Mouse (Mus musculus): ENCODE measurements at regions not wholly inside any gene's neighbourhood (a gene's known extent, or its start where the extent isn't known, plus 50 kb on each side); places are given as distances from the start of the nearest gene placed in this dataset.

- no peaks in the 10 kb centered on the region for H3K36me3 ChIP-seq (replicated peaks)
- DNase-seq (ENCODE audit: low spot score) = no peak
- H3K4me1 ChIP-seq (ENCODE audit: insufficient read depth, low read depth, low read length) = no peaks in the 10 kb centered on the region
- peaks cover 86% of the 10 kb centered on the region for H3K9me3 ChIP-seq (replicated peaks)
- no peak overlapping the region for H3K4me3 ChIP-seq (ENCODE audit: low read depth, low read length)
- TF ChIP-seq GATA1 (IDR thresholded peaks at IDR 0.05; ENCODE audit: borderline replicate concordance, low read length) (no peak), GATA2 (IDR thresholded peaks at IDR 0.05; ENCODE audit: borderline replicate concordance, low read depth, low read length) (no peak), TAL1 (conservative IDR thresholded peaks at IDR 0.05; ENCODE audit: low read depth, low read length) (no peak), CTCF (IDR thresholded peaks at IDR 0.05; ENCODE audit: low read depth, low read length) (no peak), POLR2AphosphoS5 (IDR thresholded peaks at IDR 0.05; ENCODE audit: insufficient replicate concordance, low read depth, low read length) (no peak)
- H3K27me3 ChIP-seq (ENCODE audit: insufficient read depth, low read length) = no peaks in the 10 kb centered on the region
- no peak for ATAC-seq (ENCODE audit: extremely low read depth, insufficient number of reproducible peaks, low FRiP score, poor library complexity, severe bottlenecking)
These were observed 94.8 kb upstream of the Sfswap start for GRCm38 (mm10) chr5:129406259-129406658.

DNA sequence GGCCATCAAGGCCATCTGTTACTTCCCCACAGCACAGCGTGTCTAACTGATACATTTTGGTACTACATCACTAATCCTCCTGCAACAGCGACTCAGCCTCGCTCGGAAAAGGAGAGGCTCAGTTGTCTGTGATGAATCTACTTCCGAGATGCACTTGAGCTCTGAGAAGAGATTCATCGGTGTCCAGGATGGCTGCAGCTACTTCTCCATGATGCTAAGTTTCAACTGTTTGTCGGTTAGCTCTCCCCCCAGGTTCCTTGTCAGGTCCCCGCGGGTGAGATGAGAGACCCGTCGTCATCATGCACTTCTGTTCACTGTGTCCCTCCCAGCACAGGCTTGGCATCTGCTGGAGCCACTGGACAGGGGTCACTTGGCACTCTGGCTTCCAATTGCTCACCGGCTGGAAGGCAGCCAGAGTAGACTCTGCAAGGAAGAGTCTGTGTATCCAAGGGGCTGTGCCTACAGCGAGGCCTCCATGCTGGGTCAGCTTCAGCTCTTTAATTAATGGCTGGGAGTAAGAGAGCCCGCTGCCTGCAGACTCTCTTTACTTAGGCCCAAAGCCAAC, 91.5 kb upstream of the Sfswap start:
- ATAC-seq (ENCODE audit: extremely low read depth, insufficient number of reproducible peaks, low FRiP score, poor library complexity, severe bottlenecking) (no peak), DNase-seq (ENCODE audit: low spot score) (no peak)
- no peak overlapping the region for H3K4me3 ChIP-seq (ENCODE audit: low read depth, low read length)
- TF ChIP-seq GATA2 (IDR thresholded peaks at IDR 0.05; ENCODE audit: borderline replicate concordance, low read depth, low read length) (no peak), CTCF (IDR thresholded peaks at IDR 0.05; ENCODE audit: low read depth, low read length) (no peak), POLR2AphosphoS5 (IDR thresholded peaks at IDR 0.05; ENCODE audit: insufficient replicate concordance, low read depth, low read length) (no peak), GATA1 (IDR thresholded peaks at IDR 0.05; ENCODE audit: borderline replicate concordance, low read length) (no peak), TAL1 (conservative IDR thresholded peaks at IDR 0.05; ENCODE audit: low read depth, low read length) (no peak)
- H3K36me3 ChIP-seq (replicated peaks) = no peaks in the 10 kb centered on the region
- peaks cover 79% of the 10 kb centered on the region for H3K9me3 ChIP-seq (replicated peaks)
- H3K4me1 ChIP-seq (ENCODE audit: insufficient read depth, low read depth, low read length) = no peaks in the 10 kb centered on the region
- no peaks in the 10 kb centered on the region for H3K27me3 ChIP-seq (ENCODE audit: insufficient read depth, low read length)

GRCm38 (mm10) chr5:129412161-129412560, 88.9 kb upstream of the Sfswap start:
- Histone ChIP-seq H3K36me3 (replicated peaks) (no peaks in the 10 kb centered on the region), H3K27me3 (ENCODE audit: insufficient read depth, low read length) (no peaks in the 10 kb centered on the region), H3K4me3 (ENCODE audit: low read depth, low read length) (no peak overlapping the region), H3K4me1 (ENCODE audit: insufficient read depth, low read depth, low read length) (no peaks in the 10 kb centered on the region), H3K9me3 (replicated peaks) (peaks cover 73% of the 10 kb centered on the region)
- ATAC-seq (ENCODE audit: extremely low read depth, insufficient number of reproducible peaks, low FRiP score, poor library complexity, severe bottlenecking) (no peak), DNase-seq (ENCODE audit: low spot score) (no peak)
- no peak for TF ChIP-seq CTCF (IDR thresholded peaks at IDR 0.05; ENCODE audit: low read depth, low read length)

DNA sequence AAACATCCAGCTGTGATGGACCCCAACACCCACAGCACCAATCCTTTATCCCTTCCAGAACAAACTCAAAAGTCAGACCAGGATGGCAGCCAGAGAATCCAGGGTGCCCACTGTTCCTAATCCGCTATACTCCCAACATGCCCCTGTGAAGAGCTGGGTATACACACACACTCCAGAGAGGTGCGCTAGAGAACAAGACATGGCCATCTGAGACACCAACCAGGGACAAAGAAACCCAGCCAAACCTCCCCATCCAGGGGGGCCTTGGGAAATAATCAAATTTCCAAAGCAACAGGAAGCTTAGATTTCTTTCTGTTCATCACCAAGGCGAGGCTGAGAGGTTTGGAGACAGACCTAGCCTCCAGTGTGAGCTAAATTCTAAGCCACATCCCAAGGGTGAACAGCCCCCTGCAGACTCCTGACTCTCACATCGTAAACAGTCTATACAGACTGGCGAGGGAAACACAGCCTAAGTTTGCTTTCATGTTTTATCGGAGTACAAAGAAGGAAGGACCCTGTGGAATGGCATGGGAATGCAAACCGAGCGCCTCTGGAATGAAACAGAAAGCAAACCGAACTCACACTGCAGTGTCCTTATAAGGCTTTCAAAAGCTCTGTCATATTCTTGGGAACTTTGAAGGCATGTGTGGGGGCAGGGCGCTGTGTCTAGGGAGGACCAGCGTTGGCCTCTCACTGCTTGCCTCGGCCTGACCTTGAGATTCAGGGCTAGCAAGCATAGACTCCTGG, 85.9 kb upstream of the Sfswap start:
- Histone ChIP-seq H3K9me3 (replicated peaks) (peaks cover 71% of the 10 kb centered on the region), H3K36me3 (replicated peaks) (no peaks in the 10 kb centered on the region), H3K4me3 (ENCODE audit: low read depth, low read length) (no peak overlapping the region), H3K4me1 (ENCODE audit: insufficient read depth, low read depth, low read length) (no peaks in the 10 kb centered on the region), H3K27me3 (ENCODE audit: insufficient read depth, low read length) (no peaks in the 10 kb centered on the region)
- no peak for TF ChIP-seq POLR2AphosphoS5 (IDR thresholded peaks at IDR 0.05; ENCODE audit: insufficient replicate concordance, low read depth, low read length)
- TF ChIP-seq GATA2 (IDR thresholded peaks at IDR 0.05; ENCODE audit: borderline replicate concordance, low read depth, low read length) = no peak
- no peak for TF ChIP-seq CTCF (IDR thresholded peaks at IDR 0.05; ENCODE audit: low read depth, low read length)
- no peak for TF ChIP-seq TAL1 (conservative IDR thresholded peaks at IDR 0.05; ENCODE audit: low read depth, low read length)
- TF ChIP-seq GATA1 (IDR thresholded peaks at IDR 0.05; ENCODE audit: borderline replicate concordance, low read length) = no peak
- no peak for ATAC-seq (ENCODE audit: extremely low read depth, insufficient number of reproducible peaks, low FRiP score, poor library complexity, severe bottlenecking)
- DNase-seq (ENCODE audit: low spot score) = no peak

GRCm38 (mm10) chr5:129416425-129416824, 84.6 kb upstream of the Sfswap start:
- no peak for ATAC-seq (ENCODE audit: extremely low read depth, insufficient number of reproducible peaks, low FRiP score, poor library complexity, severe bottlenecking)
- Histone ChIP-seq H3K4me1 (ENCODE audit: insufficient read depth, low read depth, low read length) (no peaks in the 10 kb centered on the region), H3K4me3 (ENCODE audit: low read depth, low read length) (no peak overlapping the region), H3K36me3 (replicated peaks) (no peaks in the 10 kb centered on the region), H3K9me3 (replicated peaks) (peaks cover 66% of the 10 kb centered on the region), H3K27me3 (ENCODE audit: insufficient read depth, low read length) (no peaks in the 10 kb centered on the region)
- TF ChIP-seq GATA1 (IDR thresholded peaks at IDR 0.05; ENCODE audit: borderline replicate concordance, low read length) = no peak
- TF ChIP-seq CTCF (IDR thresholded peaks at IDR 0.05; ENCODE audit: low read depth, low read length) = no peak
- no peak for TF ChIP-seq POLR2AphosphoS5 (IDR thresholded peaks at IDR 0.05; ENCODE audit: insufficient replicate concordance, low read depth, low read length)
- no peak for TF ChIP-seq GATA2 (IDR thresholded peaks at IDR 0.05; ENCODE audit: borderline replicate concordance, low read depth, low read length)
- TF ChIP-seq TAL1 (conservative IDR thresholded peaks at IDR 0.05; ENCODE audit: low read depth, low read length) = no peak
- no peak for DNase-seq (ENCODE audit: low spot score)

DNA sequence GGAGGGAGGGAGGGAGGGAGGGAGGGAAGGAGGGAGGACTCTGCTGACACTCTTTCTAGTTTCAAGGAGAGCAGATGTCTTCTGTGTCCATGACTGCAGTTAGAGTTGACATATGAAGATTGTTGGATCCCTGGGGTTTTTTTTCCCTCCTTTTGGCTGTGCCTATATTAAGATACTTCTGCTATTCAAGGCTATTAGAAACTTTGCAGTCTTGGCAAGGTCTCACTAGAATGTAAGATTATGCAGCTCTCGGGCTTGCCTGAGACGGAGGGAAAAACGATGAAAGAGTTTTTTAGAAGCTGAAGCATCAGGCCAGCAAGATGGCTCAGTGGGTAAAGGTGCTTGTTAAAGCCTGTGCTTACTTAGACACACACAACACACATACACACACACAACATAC, 83.5 kb upstream of the Sfswap start:
- DNase-seq (ENCODE audit: low spot score) (no peak), ATAC-seq (ENCODE audit: extremely low read depth, insufficient number of reproducible peaks, low FRiP score, poor library complexity, severe bottlenecking) (no peak)
- Histone ChIP-seq H3K9me3 (replicated peaks) (peaks cover 55% of the 10 kb centered on the region), H3K36me3 (replicated peaks) (no peaks in the 10 kb centered on the region), H3K4me1 (ENCODE audit: insufficient read depth, low read depth, low read length) (no peaks in the 10 kb centered on the region), H3K4me3 (ENCODE audit: low read depth, low read length) (no peak overlapping the region), H3K27me3 (ENCODE audit: insufficient read depth, low read length) (no peaks in the 10 kb centered on the region)
- TF ChIP-seq POLR2AphosphoS5 (IDR thresholded peaks at IDR 0.05; ENCODE audit: insufficient replicate concordance, low read depth, low read length) (no peak), GATA2 (IDR thresholded peaks at IDR 0.05; ENCODE audit: borderline replicate concordance, low read depth, low read length) (no peak), GATA1 (IDR thresholded peaks at IDR 0.05; ENCODE audit: borderline replicate concordance, low read length) (no peak), CTCF (IDR thresholded peaks at IDR 0.05; ENCODE audit: low read depth, low read length) (no peak), TAL1 (conservative IDR thresholded peaks at IDR 0.05; ENCODE audit: low read depth, low read length) (no peak)
